Mouse (Mus musculus) myocyte (in vitro differentiated cells): ENCODE measurements at regions not wholly inside any gene's neighbourhood (a gene's known extent, or its start where the extent isn't known, plus 50 kb on each side); places are given as distances from the start of the nearest gene placed in this dataset.
A peak's percentile ranks its signal among the peaks of the same experiment; 100 is the strongest.

Source experiments
- H3K27me3 ChIP-seq: one replicate; pipeline ENCODE4 v1.6.1; 2011; ENCODE audit not compliant: control insufficient read depth, insufficient read depth, insufficient read length
- H3K36me3 ChIP-seq: one replicate; pipeline ENCODE4 v1.6.1; 2011; ENCODE audit not compliant: control insufficient read depth, insufficient read depth
- H3K4me2 ChIP-seq: one replicate; pipeline ENCODE4 v1.6.1; 2011; ENCODE audit warnings: low read depth, control low read depth
- H3K4me3 ChIP-seq: one replicate; pipeline ENCODE4 v1.5.1; 2011; ENCODE audit warnings: mild to moderate bottlenecking, control low read depth, moderate library complexity
- H3K79me2 ChIP-seq: one replicate; pipeline ENCODE4 v1.6.1; 2011; ENCODE audit not compliant: control insufficient read depth, insufficient read depth
- H3ac ChIP-seq: one replicate; pipeline ENCODE4 v1.6.1; 2011; ENCODE audit not compliant: control insufficient read depth, insufficient read length
- CEBPB ChIP-seq: IDR thresholded peaks from 2 replicates; pipeline ENCODE4 v1.6.1; 2011; ENCODE audit warnings: mild to moderate bottlenecking, moderate library complexity; ENCODE audit not compliant: poor library complexity, insufficient read depth, severe bottlenecking
- E2F4 ChIP-seq: IDR thresholded peaks from one replicate; pipeline ENCODE4 v1.6.1; 2011; ENCODE audit warnings: mild to moderate bottlenecking, control low read depth, moderate library complexity; ENCODE audit not compliant: insufficient read depth
- MAX ChIP-seq: IDR thresholded peaks from one replicate; pipeline ENCODE4 v1.6.1; 2011; ENCODE audit warnings: low read depth, mild to moderate bottlenecking, control low read depth
- MYOD1 ChIP-seq, 3 experiments: IDR thresholded peaks; one replicate each; pipeline ENCODE4 v1.6.1; 2011; ENCODE audit warnings: control low read depth in 2 of 3, low read depth in 2 of 3, mild to moderate bottlenecking in 2 of 3, moderate library complexity in 1 of 3; ENCODE audit not compliant: insufficient read length in 2 of 3, control insufficient read depth in 1 of 3
- MYOG ChIP-seq, 3 experiments: IDR thresholded peaks; one replicate each; pipeline ENCODE4 v1.6.1; 2011; ENCODE audit warnings: control low read depth in 2 of 3, low read depth in 2 of 3, mild to moderate bottlenecking in 2 of 3; ENCODE audit not compliant: insufficient read length in 2 of 3, control insufficient read depth in 1 of 3, insufficient read depth in 1 of 3
- POLR2A ChIP-seq: IDR thresholded peaks from one replicate; pipeline ENCODE4 v1.6.1; 2011; ENCODE audit warnings: low read depth, mild to moderate bottlenecking, control low read depth, moderate library complexity; ENCODE audit not compliant: insufficient read length
- POLR2AphosphoS2 ChIP-seq: IDR thresholded peaks from one replicate; pipeline ENCODE4 v1.6.1; 2011; ENCODE audit warnings: low read depth, control low read depth; ENCODE audit not compliant: insufficient read length
- REST ChIP-seq: IDR thresholded peaks from one replicate; pipeline ENCODE4 v1.6.1; 2011; ENCODE audit warnings: mild to moderate bottlenecking, control low read depth, moderate library complexity; ENCODE audit not compliant: insufficient read depth, insufficient read length
- SRF ChIP-seq: IDR thresholded peaks from one replicate; pipeline ENCODE4 v1.6.1; 2011; ENCODE audit warnings: low read depth; ENCODE audit not compliant: control insufficient read depth, insufficient read length
- TCF12 ChIP-seq: IDR thresholded peaks from one replicate; pipeline ENCODE4 v1.6.1; 2011; ENCODE audit warnings: mild to moderate bottlenecking, control low read depth; ENCODE audit not compliant: poor library complexity, insufficient read depth, severe bottlenecking
- TCF3 ChIP-seq: IDR thresholded peaks from one replicate; pipeline ENCODE4 v1.6.1; 2011; ENCODE audit warnings: low read depth, control low read depth; ENCODE audit not compliant: insufficient read length
- USF1 ChIP-seq: IDR thresholded peaks from one replicate; pipeline ENCODE4 v1.6.1; 2011; ENCODE audit warnings: low read depth, mild to moderate bottlenecking, control low read depth, moderate library complexity

- Histone ChIP-seq H3K4me3 (no peak overlapping the region), H3K4me2 (no peak overlapping the region), H3K79me2 (no peaks in the 10 kb centered on the region), H3K36me3 (no peaks in the 10 kb centered on the region), H3ac (no peak overlapping the region), H3K27me3 (peaks cover 4% of the 10 kb centered on the region)
- TF ChIP-seq MYOG (IDR thresholded peaks at IDR 0.05; ENCODE audit: control insufficient read depth in 1 of 3, insufficient read depth in 1 of 3, insufficient read length in 2 of 3, low read depth in 2 of 3) (no peak), SRF (no peak), TCF3 (no peak), REST (no peak), MAX (no peak), E2F4 (no peak), USF1 (no peak), CEBPB (no peak), TCF12 (no peak), POLR2A (no peak), MYOD1 (IDR thresholded peaks at IDR 0.05; ENCODE audit: control insufficient read depth in 1 of 3, insufficient read length in 2 of 3, low read depth in 2 of 3) (no peak), POLR2AphosphoS2 (no peak)
Measured at GRCm38 (mm10) chr15:57644331-57644953, 167.0 kb upstream of the Slc22a22 start.

- TF ChIP-seq TCF3, result no peak
- TF ChIP-seq E2F4, result no peak
- TF ChIP-seq POLR2A, result no peak
- no peak for TF ChIP-seq MAX
- TF ChIP-seq TCF12, result no peak
- TF ChIP-seq POLR2AphosphoS2, result no peak
- TF ChIP-seq MYOD1 (IDR thresholded peaks at IDR 0.05; ENCODE audit: control insufficient read depth in 1 of 3, insufficient read length in 2 of 3, low read depth in 2 of 3), result no peak
- no peak for TF ChIP-seq REST
- no peak for TF ChIP-seq SRF
- no peak for TF ChIP-seq CEBPB
- H3ac ChIP-seq, result no peak overlapping the region
Measured at GRCm38 (mm10) chr15:57639115-57639514, 161.7 kb upstream of the Slc22a22 start.

GRCm38 (mm10) chr15:57633067-57633466, 155.6 kb upstream of the Slc22a22 start:
- no peak for TF ChIP-seq POLR2A
- no peaks in the 10 kb centered on the region for H3K36me3 ChIP-seq
- peaks cover 51% of the 10 kb centered on the region for H3K27me3 ChIP-seq
- no peak overlapping the region for H3ac ChIP-seq
- H3K4me2 ChIP-seq, result no peak overlapping the region
- no peaks in the 10 kb centered on the region for H3K79me2 ChIP-seq
- no peak overlapping the region for H3K4me3 ChIP-seq

More at GRCm38 (mm10) chr15:57639115-57639514, 161.7 kb upstream of the Slc22a22 start:
- H3K27me3 ChIP-seq, result peaks cover 22% of the 10 kb centered on the region
- no peaks in the 10 kb centered on the region for H3K79me2 ChIP-seq
- no peak overlapping the region for H3K4me3 ChIP-seq
- no peaks in the 10 kb centered on the region for H3K36me3 ChIP-seq
- no peak overlapping the region for H3K4me2 ChIP-seq

- Histone ChIP-seq H3K36me3 (no peaks in the 10 kb centered on the region), H3K4me2 (no peak overlapping the region)
- TF ChIP-seq POLR2A, result no peak
Measured at GRCm38 (mm10) chr15:57632537-57632936, 155.1 kb upstream of the Slc22a22 start.

GRCm38 (mm10) chr15:57618466-57618865, 141.0 kb upstream of the Slc22a22 start:
- H3K79me2 ChIP-seq, result no peaks in the 10 kb centered on the region
- H3K27me3 ChIP-seq, result peaks cover 36% of the 10 kb centered on the region
- TF ChIP-seq MYOG (IDR thresholded peaks at IDR 0.05; ENCODE audit: control insufficient read depth in 1 of 3, insufficient read depth in 1 of 3, insufficient read length in 2 of 3, low read depth in 2 of 3) (peak in 1 of 3 experiments; percentile 57), POLR2A (no peak), TCF3 (no peak), REST (no peak), CEBPB (no peak), E2F4 (no peak), SRF (no peak), TCF12 (no peak), MYOD1 (IDR thresholded peaks at IDR 0.05; ENCODE audit: control insufficient read depth in 1 of 3, insufficient read length in 2 of 3, low read depth in 2 of 3) (peak in 1 of 3 experiments; percentile 21), POLR2AphosphoS2 (no peak), MAX (no peak), USF1 (no peak)
- H3K36me3 ChIP-seq, result no peaks in the 10 kb centered on the region
- H3ac ChIP-seq, result no peak overlapping the region
- H3K4me2 ChIP-seq, result no peak overlapping the region
- no peak overlapping the region for H3K4me3 ChIP-seq

More at GRCm38 (mm10) chr15:57632537-57632936, 155.1 kb upstream of the Slc22a22 start:
- Histone ChIP-seq H3ac (no peak overlapping the region), H3K79me2 (no peaks in the 10 kb centered on the region), H3K27me3 (peaks cover 52% of the 10 kb centered on the region), H3K4me3 (no peak overlapping the region)
